Mouse (Mus musculus) liver, embryonic 14.5 days (tissue): ENCODE data around the gene Aph1a.

Experiments
- CTCF ChIP-seq: IDR thresholded peaks from 2 replicates; pipeline ENCODE4 v1.5.1; 2016; ENCODE audit warnings: antibody characterized with exemption, low read depth, control low read depth
- EP300 ChIP-seq: IDR thresholded peaks from 2 replicates; pipeline ENCODE4 v1.6.1; 2016; ENCODE audit warnings: antibody characterized with exemption, low read depth

DNA sequence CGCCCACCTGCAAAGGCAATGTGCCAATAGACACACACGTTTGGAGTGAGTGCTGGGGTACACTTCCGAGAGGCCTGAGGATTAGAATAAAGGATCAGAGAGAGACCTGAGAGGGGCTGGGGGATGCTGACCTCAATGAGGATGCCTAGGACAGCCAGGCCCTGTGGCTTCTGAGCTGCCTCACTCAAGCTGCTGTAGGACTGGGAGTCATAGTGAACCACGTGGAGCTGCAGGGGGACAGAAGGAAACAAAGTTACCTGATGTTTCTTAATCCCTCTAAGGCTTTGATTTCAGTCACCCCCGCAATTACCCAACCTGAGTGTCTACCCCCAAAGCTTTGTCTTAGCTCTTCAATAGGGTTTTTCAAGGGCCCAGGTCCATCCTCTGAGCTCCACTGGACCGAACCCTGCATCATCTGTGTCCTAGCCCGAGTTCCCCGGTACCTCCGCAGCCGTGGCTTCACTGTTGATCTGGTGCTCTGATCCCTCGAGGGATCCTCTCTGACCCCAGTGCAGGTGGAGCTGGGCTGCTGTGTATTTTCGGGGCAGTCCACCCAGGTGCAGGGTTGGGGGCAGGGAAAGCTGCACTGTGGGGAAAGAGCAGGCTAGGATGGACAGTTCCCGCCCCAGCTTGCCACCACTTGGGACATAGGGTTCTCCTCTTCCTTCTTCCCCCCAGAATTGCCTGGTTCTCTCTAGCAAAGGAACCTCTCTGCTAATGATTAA, 6.2 kb downstream of the Aph1a start:
- TF ChIP-seq CTCF (no peak), EP300 (no peak)
